8 mouse cellular contexts compared by ENCODE assay signal in the genomic region with DNA sequence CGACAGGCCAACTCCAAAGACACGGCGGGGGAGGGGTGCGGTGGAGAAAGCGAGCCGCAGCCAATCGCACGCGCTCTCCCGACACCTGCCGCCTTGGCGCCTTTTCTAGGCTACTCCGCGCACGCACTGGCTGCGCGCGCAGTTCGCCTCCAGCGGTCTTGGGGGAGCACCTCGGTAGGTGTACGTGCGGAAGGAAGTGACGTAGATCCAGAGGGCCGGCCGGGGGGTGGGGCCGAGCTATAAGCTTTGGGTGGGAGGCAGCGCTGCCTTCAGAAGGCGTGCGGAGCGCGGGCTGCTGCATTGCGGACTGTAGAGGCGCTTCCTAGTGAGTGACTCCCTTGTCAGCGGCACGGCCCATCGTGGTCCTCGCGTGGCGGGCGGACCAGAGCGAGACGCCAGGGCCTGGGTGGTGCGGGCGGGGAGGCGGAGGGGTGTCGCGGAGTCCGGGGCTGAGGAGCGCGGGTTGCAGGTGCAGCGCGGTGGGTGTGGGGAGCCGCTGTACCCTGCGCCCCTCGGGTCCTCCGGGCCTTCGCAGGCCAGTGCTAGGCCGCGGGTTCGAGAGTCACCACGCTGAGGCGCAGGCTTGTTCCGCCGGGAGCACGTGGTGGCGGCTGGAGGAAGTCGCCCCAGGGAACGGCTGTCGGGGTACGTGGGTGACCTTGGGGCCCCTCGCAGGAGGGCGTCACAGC. TPM values are rescaled to one million over a fixed set of nuclear protein-coding genes. Genes with fewer than 3 reads are reported as not detected.
DNase-seq lines count a peak whose midpoint lies in the region; ATAC-seq and TF ChIP-seq lines count a peak whose summit lies in the region.

A gene (plus strand): TSS at position 209 of the 689 bp plus-strand sequence.

- H3K27me3 ChIP-seq in ES-Bruce4 (ENCODE audit: control insufficient read depth, insufficient read depth, low read length, poor library complexity, severe bottlenecking), result no peaks in the 10 kb centered on the region
- no peaks in the 10 kb centered on the region for H3K27me3 ChIP-seq in forebrain, embryonic 13.5 days
- no peaks in the 10 kb centered on the region for H3K27me3 ChIP-seq in liver, postnatal 0 days (ENCODE audit: insufficient read depth, low read length)
- H3K27me3 ChIP-seq in neural tube, embryonic 14.5 days (ENCODE audit: control insufficient read depth, insufficient read depth, low read length), result no peaks in the 10 kb centered on the region

- peak; percentile 96 for ATAC-seq in cerebellum, adult (ENCODE audit: insufficient number of reproducible peaks, low FRiP score, low TSS enrichment)
- peak; percentile 99 for ATAC-seq in forebrain, embryonic 13.5 days
- peak; percentile 94 for ATAC-seq in liver, postnatal 0 days
- ATAC-seq in neural tube, embryonic 14.5 days (ENCODE audit: low read depth), result peak; percentile 99

- no peaks in the 10 kb centered on the region for H3K9me3 ChIP-seq in ES-Bruce4 (replicated peaks; ENCODE audit: control insufficient read depth, insufficient read depth, low read length, poor library complexity, severe bottlenecking)
- H3K9me3 ChIP-seq in forebrain, embryonic 13.5 days (replicated peaks), result no peaks in the 10 kb centered on the region
- H3K9me3 ChIP-seq in liver, postnatal 0 days (ENCODE audit: low read length), result no peaks in the 10 kb centered on the region
- H3K9me3 ChIP-seq in neural tube, embryonic 14.5 days (ENCODE audit: control insufficient read depth, low read length), result no peaks in the 10 kb centered on the region

- peak within 1 kb of the TSS; percentile 73 for H3K27ac ChIP-seq in ES-Bruce4 (ENCODE audit: insufficient read depth, low read length)
- peak within 1 kb of the TSS; percentile 91 for H3K27ac ChIP-seq in forebrain, embryonic 13.5 days
- peak within 1 kb of the TSS; percentile 93 for H3K27ac ChIP-seq in liver, postnatal 0 days (ENCODE audit: low read depth)
- peak within 1 kb of the TSS; percentile 96 for H3K27ac ChIP-seq in neural tube, embryonic 14.5 days (ENCODE audit: low read depth, low read length)

- H3K4me3 ChIP-seq in ES-Bruce4 (ENCODE audit: low read depth, low read length), result peak within 1 kb of the TSS; percentile 79
- peak within 1 kb of the TSS; percentile 56 for H3K4me3 ChIP-seq in forebrain, embryonic 13.5 days
- H3K4me3 ChIP-seq in liver, postnatal 0 days (ENCODE audit: low read depth, low read length), result peak within 1 kb of the TSS; percentile 87
- peak within 1 kb of the TSS; percentile 78 for H3K4me3 ChIP-seq in neural tube, embryonic 14.5 days (ENCODE audit: low read depth, low read length)

- TF ChIP-seq POLR2A in ES-Bruce4 (IDR thresholded peaks at IDR 0.05; ENCODE audit: insufficient read depth, low read length), result peak; percentile 96

- peak within 1 kb of the TSS; percentile 66 for H3K4me2 ChIP-seq in forebrain, embryonic 13.5 days
- H3K4me2 ChIP-seq in liver, postnatal 0 days (ENCODE audit: low read depth, low read length), result peak within 1 kb of the TSS; percentile 75
- H3K4me2 ChIP-seq in neural tube, embryonic 14.5 days (ENCODE audit: low read depth, low read length), result peak within 1 kb of the TSS; percentile 78

- H3K4me1 ChIP-seq in ES-Bruce4 (ENCODE audit: control insufficient read depth, insufficient read depth, low read length), result no peaks in the 10 kb centered on the region
- peaks cover 12% of the 10 kb centered on the region for H3K4me1 ChIP-seq in forebrain, embryonic 13.5 days
- H3K4me1 ChIP-seq in liver, postnatal 0 days (ENCODE audit: insufficient read depth), result peaks cover 24% of the 10 kb centered on the region
- peaks cover 11% of the 10 kb centered on the region for H3K4me1 ChIP-seq in neural tube, embryonic 14.5 days (ENCODE audit: control insufficient read depth, insufficient read depth, low read length)

- no peak for TF ChIP-seq CTCF in ES-Bruce4 (IDR thresholded peaks at IDR 0.05; ENCODE audit: low read depth, low read length)
- peak; percentile 11; the same call in 1 of the 2 replicates for TF ChIP-seq CTCF in liver, postnatal 0 days (IDR thresholded peaks at IDR 0.05; ENCODE audit: low read depth)

- TF ChIP-seq EP300 in ES-Bruce4 (IDR thresholded peaks at IDR 0.05; ENCODE audit: insufficient read depth, low read depth, low read length), result peak; percentile 91
- peak; percentile 75 for TF ChIP-seq EP300 in liver, postnatal 0 days (IDR thresholded peaks at IDR 0.05; ENCODE audit: low read depth)

- under 1% methylated on average over 58 of the region's 73 CpGs for WGBS in forebrain, embryonic 13.5 days
- under 1% methylated on average over 73 of the region's 73 CpGs for WGBS in large intestine, adult 2 months
- WGBS in liver, postnatal 0 days (ENCODE audit: insufficient replicate concordance), result under 1% methylated on average over 70 of the region's 73 CpGs
- under 1% methylated on average over 71 of the region's 73 CpGs for WGBS in neural tube, embryonic 14.5 days

- peaks cover 12% of the 10 kb centered on the region for H3K36me3 ChIP-seq in ES-Bruce4 (ENCODE audit: control insufficient read depth, insufficient read depth, low read length, poor library complexity, severe bottlenecking)
- H3K36me3 ChIP-seq in forebrain, embryonic 13.5 days (ENCODE audit: poor library complexity, severe bottlenecking), result no peaks in the 10 kb centered on the region
- H3K36me3 ChIP-seq in liver, postnatal 0 days (replicated peaks; ENCODE audit: insufficient read depth, low read length), result peaks cover 15% of the 10 kb centered on the region
- no peaks in the 10 kb centered on the region for H3K36me3 ChIP-seq in neural tube, embryonic 14.5 days (ENCODE audit: control insufficient read depth, insufficient read depth, low read length)

- intact Hi-C loops in heart, postnatal 10 days (cut with DNase I), result no loop called here

- H3K9ac ChIP-seq in ES-Bruce4 (ENCODE audit: low read depth, poor library complexity, severe bottlenecking), result peak within 1 kb of the TSS; percentile 83
- peak within 1 kb of the TSS; percentile 73 for H3K9ac ChIP-seq in forebrain, embryonic 13.5 days
- peak within 1 kb of the TSS; percentile 88 for H3K9ac ChIP-seq in liver, postnatal 0 days (replicated peaks)
- H3K9ac ChIP-seq in neural tube, embryonic 14.5 days (replicated peaks; ENCODE audit: low read depth, low read length), result peak within 1 kb of the TSS; percentile 87

- peak; percentile 94 to 97 for DNase-seq in heart, postnatal 10 days
- peak; percentile 95 for DNase-seq in large intestine, adult 2 months (ENCODE audit: low read depth, low spot score)
- DNase-seq in liver, postnatal 0 days, result peak; percentile 99
- peak; percentile 96 for DNase-seq in testis, postnatal 10 days (ENCODE audit: low spot score)

RNA-seq across cellular contexts. Expression of the gene that starts here (rescaled TPM):
- polyA plus RNA-seq in ES-Bruce4 (2011; ENCODE audit: insufficient read depth, insufficient read length, low read depth, missing spikeins), result 118 and 141 TPM in 2 replicates
- polyA plus RNA-seq in forebrain, embryonic 13.5 days (2015; fragmentation: Nextera tagmentation; extraction: Ambion mirVana), result 32.0 and 42.1 TPM in 2 replicates
- 100 to 1,000 TPM; 180 to 317 TPM for total RNA-seq in heart, postnatal 10 days (2021)
- polyA plus RNA-seq in large intestine, adult 2 months (2012; rRNA removed), result 21.1 and 22.8 TPM in 2 replicates
- polyA plus RNA-seq in liver, postnatal 0 days (2015; fragmentation: Nextera tagmentation; extraction: Ambion mirVana), result 85.1 and 103 TPM in 2 replicates
- 43.6 and 72.1 TPM in 2 replicates for polyA plus RNA-seq in neural tube, embryonic 14.5 days (2014; fragmentation: Nextera tagmentation; extraction: Ambion mirVana)

Comparison
In these comparisons a context has a peak if more than half of its experiments do, and no peak if none do; other contexts are left out.
1. Peak in every context shown above with its lines: DNase-seq, ATAC-seq, H3K4me3 ChIP-seq and H3K27ac ChIP-seq.